In the genomic region with DNA sequence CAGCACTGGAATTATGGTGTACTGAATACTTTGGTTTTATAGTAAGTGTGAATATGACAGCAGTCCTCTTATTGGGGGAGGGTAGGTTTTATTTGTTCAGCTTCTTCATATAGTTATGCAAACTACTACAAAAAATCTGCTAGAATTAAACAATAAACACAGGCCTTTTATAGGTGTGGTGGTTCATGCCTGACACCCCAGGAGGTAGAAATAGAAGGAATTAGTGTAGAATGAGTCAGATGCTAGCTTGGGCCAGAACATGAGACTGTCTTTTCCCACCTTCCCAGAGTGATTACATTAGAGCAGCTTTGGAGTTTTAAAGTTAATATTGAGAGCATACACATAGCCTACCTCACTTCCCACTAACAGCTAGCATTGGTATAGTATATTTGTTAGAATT, we compare ENCODE assay signal across 25 mouse cellular contexts. TPM values are rescaled to one million over a fixed set of nuclear protein-coding genes. Genes with fewer than 3 reads are reported as not detected.
DNase-seq lines count a peak whose midpoint lies in the region; ATAC-seq and TF ChIP-seq lines count a peak whose summit lies in the region.
"Had no signal": no experiment of that assay in that cellular context is flagged by ENCODE, and none has a peak within 500 bp of the region (broad histone marks: within the 10 kb centered on the region; RNA-seq: fewer than 3 reads in every experiment).

No protein-coding gene starts in this region.

- peaks cover 3% of the 10 kb centered on the region; the same call in 1 of the 2 replicates for H3K79me2 ChIP-seq in CH12.LX (replicated peaks; ENCODE audit: control insufficient read depth, extremely low read depth, insufficient read depth, poor library complexity, severe bottlenecking)
- H3K79me2 ChIP-seq in myocyte (ENCODE audit: control insufficient read depth, insufficient read depth), result peaks cover 20% of the 10 kb centered on the region

- H3K27ac ChIP-seq in CH12.LX (ENCODE audit: insufficient read depth, low read depth), result no peak overlapping the region
- no peak overlapping the region for H3K27ac ChIP-seq in hindbrain, embryonic 12.5 days
- H3K27ac ChIP-seq in forebrain, embryonic 15.5 days (replicated peaks), result no peak overlapping the region
- H3K27ac ChIP-seq: embryonic facial prominence, embryonic 10.5 days; embryonic facial prominence, embryonic 12.5 days; forebrain, embryonic 10.5 days; forebrain, embryonic 12.5 days had no signal

- TF ChIP-seq CTCF in CH12.LX (conservative IDR thresholded peaks at IDR 0.05 in 1 of 2, IDR thresholded peaks at IDR 0.05 in 1 of 2; ENCODE audit: low read depth in 2 of 2, low read length in 2 of 2), result no peak
- TF ChIP-seq CTCF in Patski (IDR thresholded peaks at IDR 0.05), result no peak

- H3ac ChIP-seq in myocyte (ENCODE audit: control insufficient read depth, insufficient read length), result no peak overlapping the region

- peaks cover 3% of the 10 kb centered on the region for H3K9me3 ChIP-seq in CH12.LX (replicated peaks; ENCODE audit: low read length)
- H3K9me3 ChIP-seq in hindbrain, embryonic 12.5 days (replicated peaks), result no peaks in the 10 kb centered on the region
- H3K9me3 ChIP-seq in forebrain, embryonic 15.5 days, result no peaks in the 10 kb centered on the region
- H3K9me3 ChIP-seq: embryonic facial prominence, embryonic 10.5 days; embryonic facial prominence, embryonic 12.5 days; forebrain, embryonic 10.5 days; forebrain, embryonic 12.5 days had no signal

- ATAC-seq in Patski, result peak; percentile 60
- no peak for ATAC-seq in hindbrain, embryonic 12.5 days (ENCODE audit: low FRiP score)
- ATAC-seq in forebrain, embryonic 15.5 days (replicated peaks), result no peak
- ATAC-seq: CD4-positive, CD25-positive, alpha-beta regulatory T cell, adult 4 months; forebrain, embryonic 14.5 days; forebrain, postnatal 0 days had no signal

- TF ChIP-seq POLR2A in CH12.LX (IDR thresholded peaks at IDR 0.05; ENCODE audit: low read depth, low read length), result no peak
- no peak for TF ChIP-seq POLR2A in myocyte (IDR thresholded peaks at IDR 0.05; ENCODE audit: insufficient read length, low read depth)

- in situ Hi-C loops in CH12.LX (cut with MboI; ENCODE audit: low pct_ligation_motif_present, low pct_unique_long_range_greater_than_20kb, low sequenced_read_pairs) (no loop called here), Patski (cut with MboI; ENCODE audit: low pct_unique_long_range_greater_than_20kb) (no loop called here)

- CTCF ChIA-PET in Patski (lab: Charles Lee), result interaction anchor here (0.9 to 1.8 kb wide), 3 partner anchors 11 to 41 kb away, joined by 3 to 5 read pairs (median 3); no protein-coding TSS in a partner anchor

- no peaks in the 10 kb centered on the region for H3K27me3 ChIP-seq in CH12.LX (replicated peaks)
- H3K27me3 ChIP-seq in Patski, result no peaks in the 10 kb centered on the region
- no peaks in the 10 kb centered on the region for H3K27me3 ChIP-seq in myocyte (ENCODE audit: control insufficient read depth, insufficient read depth, insufficient read length)
- no peaks in the 10 kb centered on the region for H3K27me3 ChIP-seq in hindbrain, embryonic 12.5 days
- H3K27me3 ChIP-seq in forebrain, embryonic 15.5 days, result no peaks in the 10 kb centered on the region
- H3K27me3 ChIP-seq: embryonic facial prominence, embryonic 12.5 days; forebrain, embryonic 12.5 days had no signal

- peak; percentile 36 for DNase-seq in 3134 (ENCODE audit: extremely low read depth, insufficient read length, low spot score)
- DNase-seq in CH12.LX (ENCODE audit: extremely low read depth), result no peak
- peak; percentile 42 for DNase-seq in Patski (ENCODE audit: low read depth, low spot score)
- DNase-seq in layer of hippocampus, adult 9-11 months, result no peak
- DNase-seq: adrenal gland, adult 2 months; adrenal gland, postnatal 10 days; adrenal gland, postnatal 25 days; B cell, adult 2 months; cerebellum, adult 11 months; cerebellum, adult 18-20 months; cerebellum, adult 8-10 months; cerebellum, adult 9-11 months; cerebellum, postnatal 14 days; cerebellum, postnatal 36 days; forebrain, postnatal 0 days had no signal

- H3K36me3 ChIP-seq in CH12.LX (replicated peaks in 1 of 2; ENCODE audit: control insufficient read depth in 1 of 2, insufficient read depth in 1 of 2, low read length in 1 of 2), result peaks cover 3 to 16% of the 10 kb centered on the region in 2 experiments
- no peaks in the 10 kb centered on the region for H3K36me3 ChIP-seq in myocyte (ENCODE audit: control insufficient read depth, insufficient read depth)
- H3K36me3 ChIP-seq in hindbrain, embryonic 12.5 days, result no peaks in the 10 kb centered on the region
- H3K36me3 ChIP-seq in forebrain, embryonic 15.5 days, result no peaks in the 10 kb centered on the region
- H3K36me3 ChIP-seq: embryonic facial prominence, embryonic 12.5 days; forebrain, embryonic 10.5 days; forebrain, embryonic 12.5 days had no signal

- H3K4me2 ChIP-seq in CH12.LX (ENCODE audit: insufficient read depth, low read depth, poor library complexity, severe bottlenecking) (peak overlapping the region; percentile 57; the same call in 1 of the 2 replicates), myocyte (ENCODE audit: low read depth) (peak overlapping the region; percentile 90)
- no peak overlapping the region for H3K4me2 ChIP-seq in hindbrain, embryonic 12.5 days (replicated peaks)
- H3K4me2 ChIP-seq in forebrain, embryonic 15.5 days (replicated peaks), result no peak overlapping the region
- H3K4me2 ChIP-seq: embryonic facial prominence, embryonic 12.5 days; forebrain, embryonic 12.5 days had no signal

- no peak for TF ChIP-seq EP300 in CH12.LX (IDR thresholded peaks at IDR 0.05; ENCODE audit: low read length)

- H3K4me1 ChIP-seq in CH12.LX (ENCODE audit: control insufficient read depth in 1 of 2, insufficient read depth in 2 of 2), result peaks cover 2 to 21% of the 10 kb centered on the region in 2 experiments; a peak in 2 of 4 replicates
- H3K4me1 ChIP-seq in hindbrain, embryonic 12.5 days, result no peaks in the 10 kb centered on the region
- H3K4me1 ChIP-seq in forebrain, embryonic 15.5 days, result no peaks in the 10 kb centered on the region
- H3K4me1 ChIP-seq: embryonic facial prominence, embryonic 12.5 days; forebrain, embryonic 10.5 days; forebrain, embryonic 12.5 days had no signal

- no peak overlapping the region for H3K4me3 ChIP-seq in CH12.LX (replicated peaks in 1 of 3; ENCODE audit: low read depth in 2 of 3, low read length in 2 of 3, poor library complexity in 1 of 3)
- H3K4me3 ChIP-seq in myocyte, result no peak overlapping the region
- H3K4me3 ChIP-seq in hindbrain, embryonic 12.5 days, result no peak overlapping the region
- no peak overlapping the region for H3K4me3 ChIP-seq in forebrain, embryonic 15.5 days
- H3K4me3 ChIP-seq: embryonic facial prominence, embryonic 10.5 days; embryonic facial prominence, embryonic 12.5 days; erythroblast, embryonic 14.5 days; forebrain, embryonic 10.5 days; forebrain, embryonic 12.5 days had no signal

- dilution Hi-C loops in CH12.LX (cut with MboI; ENCODE audit: extremely low pct_ligation_motif_present, extremely low pct_unique_long_range_greater_than_20kb, low sequenced_read_pairs), result no loop called here

- H3K9ac ChIP-seq in CH12.LX (ENCODE audit: insufficient read depth, low read depth), result peak overlapping the region; percentile 13; the same call in 1 of the 2 replicates
- H3K9ac ChIP-seq in hindbrain, embryonic 12.5 days, result no peak overlapping the region
- no peak overlapping the region for H3K9ac ChIP-seq in forebrain, embryonic 15.5 days (replicated peaks)
- H3K9ac ChIP-seq: embryonic facial prominence, embryonic 12.5 days; forebrain, embryonic 12.5 days; forebrain, postnatal 0 days had no signal

- TF ChIP-seq RAD21 in CH12.LX (IDR thresholded peaks at IDR 0.05; ENCODE audit: low read depth, low read length), result no peak

- POLR2A ChIA-PET in Patski (lab: Charles Lee), result interaction anchor here (0.6 kb wide), 1 partner anchor 678 kb away, joined by 6 read pairs; no protein-coding TSS in a partner anchor

TF ChIP-seq in CH12.LX, 34 proteins besides CTCF, POLR2A, EP300 and RAD21 (continues in another document):
- no peak for TF ChIP-seq MYC (IDR thresholded peaks at IDR 0.05; ENCODE audit: low read depth, low read length)
- TF ChIP-seq NELFE (IDR thresholded peaks at IDR 0.05; ENCODE audit: low read depth, low read length), result no peak
- no peak for TF ChIP-seq ETS1 (conservative IDR thresholded peaks at IDR 0.05; ENCODE audit: low read depth, low read length)
- TF ChIP-seq BHLHE40 (IDR thresholded peaks at IDR 0.05; ENCODE audit: low read depth, low read length), result no peak
- no peak for TF ChIP-seq RCOR1 (conservative IDR thresholded peaks at IDR 0.05; ENCODE audit: low read depth, low read length)
- no peak for TF ChIP-seq E2F4 (IDR thresholded peaks at IDR 0.05; ENCODE audit: insufficient replicate concordance, low read depth, low read length)
- TF ChIP-seq CHD1 (IDR thresholded peaks at IDR 0.05; ENCODE audit: low read depth, low read length), result no peak
- no peak for TF ChIP-seq MAFK (IDR thresholded peaks at IDR 0.05; ENCODE audit: insufficient replicate concordance, low read length)

TF ChIP-seq in myocyte, 11 proteins besides CTCF, POLR2A, EP300 and RAD21:
- TF ChIP-seq REST (IDR thresholded peaks at IDR 0.05; ENCODE audit: insufficient read depth, insufficient read length), result no peak
- no peak for TF ChIP-seq POLR2AphosphoS2 (IDR thresholded peaks at IDR 0.05; ENCODE audit: insufficient read length, low read depth)
- TF ChIP-seq TCF12 (IDR thresholded peaks at IDR 0.05; ENCODE audit: insufficient read depth, poor library complexity, severe bottlenecking), result no peak
- no peak for TF ChIP-seq USF1 (IDR thresholded peaks at IDR 0.05; ENCODE audit: low read depth)
- no peak for TF ChIP-seq MYOD1 (IDR thresholded peaks at IDR 0.05; ENCODE audit: control insufficient read depth in 1 of 3, insufficient read length in 2 of 3, low read depth in 2 of 3)
- TF ChIP-seq MYOG (IDR thresholded peaks at IDR 0.05; ENCODE audit: control insufficient read depth in 1 of 3, insufficient read depth in 1 of 3, insufficient read length in 2 of 3, low read depth in 2 of 3), result no peak

RNA-seq across cellular contexts. Expression of a gene that starts 56.3 kb away (rescaled TPM):
- 21.9 and 26.3 TPM in 2 replicates for total RNA-seq in CH12.LX (2012; rRNA removed)
- 51.3 and 57.7 TPM in 2 replicates for total RNA-seq in CH12.LX (2014; rRNA removed)
- polyA plus RNA-seq in CH12.LX (2012; ENCODE audit: insufficient read length, low read depth), result 40.4 and 40.5 TPM in 2 replicates
- polyA plus RNA-seq in Patski (2021), result 19.1 TPM
- polyA plus RNA-seq in myocyte (2012; fragmentation: generic; extraction: Trizol), result 8.0 TPM
- 18.7 and 19.9 TPM in 2 replicates for polyA plus RNA-seq in hindbrain, embryonic 12.5 days (2016; fragmentation: Nextera tagmentation; extraction: Ambion mirVana)
- 13.5 and 15.3 TPM in 2 replicates for polyA plus RNA-seq in forebrain, embryonic 15.5 days (2015; fragmentation: Nextera tagmentation; extraction: Ambion mirVana)

RNA-seq across cellular contexts. Expression of a gene that starts 56.4 kb away (rescaled TPM):
- total RNA-seq in CH12.LX (2012; rRNA removed) (10.2 and 10.3 TPM in 2 replicates), CH12.LX (2014; rRNA removed) (13.6 and 15.4 TPM in 2 replicates)
- polyA plus RNA-seq in CH12.LX (2012; ENCODE audit: insufficient read length, low read depth) (6.9 and 7.0 TPM in 2 replicates), Patski (2021) (17.1 TPM), myocyte (2012; fragmentation: generic; extraction: Trizol) (7.8 TPM)
- 12.1 and 12.6 TPM in 2 replicates for polyA plus RNA-seq in hindbrain, embryonic 12.5 days (2016; fragmentation: Nextera tagmentation; extraction: Ambion mirVana)
- polyA plus RNA-seq in forebrain, embryonic 15.5 days (2015; fragmentation: Nextera tagmentation; extraction: Ambion mirVana), result 6.7 and 8.8 TPM in 2 replicates
- polyA plus RNA-seq: erythroblast, embryonic 14.5 days had no signal

Comparison
In these comparisons a context has a peak if more than half of its experiments do, and no peak if none do; other contexts are left out.
1. DNase-seq: peak in 3134 (single experiment) and Patski (single experiment); none in CH12.LX (single experiment) and layer of hippocampus, adult 9-11 months (single experiment).
2. H3K4me2 ChIP-seq: peak in CH12.LX (single experiment) and myocyte (single experiment); none in hindbrain, embryonic 12.5 days (single experiment) and forebrain, embryonic 15.5 days (single experiment).